Mouse (Mus musculus): Measurements from ENCODE around the gene Ppm1l. TPM values are rescaled to one million over a fixed set of nuclear protein-coding genes. Genes with fewer than 3 reads are reported as not detected.

Ppm1l gene
- polyA plus RNA-seq, 3 experiments from 2014 or later: 0.06 to 4.4 (median 3.0) TPM

DNA sequence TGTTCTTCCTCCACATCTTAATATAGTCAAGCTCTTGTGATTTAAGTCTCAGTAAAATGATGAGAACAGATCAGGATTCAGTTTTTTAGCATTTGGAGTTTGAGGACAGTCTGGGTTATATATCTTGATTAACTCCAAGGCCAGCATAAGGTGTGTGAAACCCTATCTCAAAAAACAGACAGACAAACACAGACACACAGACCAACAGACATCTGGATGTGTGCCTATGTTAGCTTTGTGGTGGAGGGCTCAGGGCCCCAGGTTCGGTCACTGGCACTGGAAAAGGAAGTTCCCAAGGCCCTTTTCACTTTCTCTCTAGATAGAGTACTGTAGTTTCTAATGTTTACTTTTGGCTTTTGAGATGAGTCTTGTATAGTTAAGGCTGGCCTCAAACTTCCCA lies 23.8 kb downstream of the Ppm1l start:
- no peak for ATAC-seq

- no peak for ATAC-seq
These were observed 24.3 kb downstream of the Ppm1l start for GRCm38 (mm10) chr3:69340971-69341370.

DNA sequence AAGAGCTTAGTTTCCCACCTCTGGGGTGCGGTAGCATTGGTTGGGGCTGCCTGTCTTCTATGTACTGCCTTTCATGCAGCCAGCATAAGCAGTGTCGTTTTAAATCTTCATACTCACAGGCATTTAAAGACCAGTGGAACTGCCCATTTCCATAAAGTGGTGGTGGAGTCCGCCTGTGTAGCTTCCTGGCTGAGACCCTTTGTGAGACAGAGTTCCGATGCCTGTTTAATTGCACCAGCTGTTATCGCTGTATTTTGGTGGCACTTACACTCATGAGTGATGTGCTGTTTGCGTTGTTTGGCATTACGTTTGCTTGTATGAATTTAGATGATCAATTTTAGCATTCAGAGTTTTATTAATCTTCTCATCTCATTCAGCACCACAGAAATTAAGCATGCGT lies 24.9 kb downstream of the Ppm1l start:
- ATAC-seq: no peak

DNA sequence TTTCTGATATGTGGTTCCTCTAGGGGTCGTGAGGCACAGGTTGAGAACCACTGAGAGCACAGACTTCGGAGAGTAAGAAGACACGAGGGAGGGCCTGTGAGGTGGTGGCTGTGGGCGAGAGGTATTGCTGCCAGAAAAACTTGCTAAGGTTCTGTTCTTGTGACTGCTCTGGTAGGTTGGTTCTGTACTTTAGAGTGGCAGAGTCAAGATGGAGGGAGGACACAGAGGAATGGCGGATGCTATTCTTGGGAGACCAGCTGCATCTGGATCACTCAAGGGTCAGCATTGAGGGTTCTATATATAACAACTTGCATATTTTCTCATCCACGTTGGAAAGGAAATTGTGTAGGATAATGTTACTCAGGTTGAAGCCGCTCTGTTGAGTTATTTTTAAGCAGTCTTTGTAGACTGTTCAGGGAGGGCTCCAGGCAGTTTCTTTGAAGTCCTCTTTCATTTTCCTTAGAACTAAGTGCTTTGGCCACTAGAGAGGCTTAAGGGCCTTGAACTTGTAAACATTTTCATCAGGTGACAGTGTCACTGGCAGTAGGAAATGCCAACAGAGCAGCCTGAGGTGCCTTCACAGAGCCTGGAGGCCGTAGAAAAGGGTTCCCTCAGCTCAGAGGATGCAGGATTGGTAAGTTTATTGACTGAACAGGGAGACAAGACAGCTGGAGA lies 25.7 kb downstream of the Ppm1l start:
- no peak for ATAC-seq

DNA sequence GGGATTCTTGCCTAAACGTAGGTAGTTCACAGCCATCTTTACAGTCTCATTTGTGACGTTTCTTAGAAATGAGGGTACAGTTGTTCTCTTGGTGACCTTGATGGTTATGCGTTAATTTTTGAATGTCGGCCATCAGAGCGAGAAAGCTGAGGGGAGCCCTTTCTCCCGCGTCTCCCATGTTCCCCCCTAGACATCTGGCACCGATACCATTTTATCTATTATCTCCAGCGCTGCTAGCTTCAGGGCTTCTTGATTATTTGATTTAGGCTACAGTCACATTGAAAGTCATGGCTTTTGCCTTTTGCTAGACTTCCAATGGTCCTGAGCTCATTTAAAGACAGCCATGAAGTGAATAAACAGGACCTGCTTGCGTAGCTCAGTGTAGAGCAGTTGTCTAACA lies 26.5 kb downstream of the Ppm1l start:
- no peak for ATAC-seq

DNA sequence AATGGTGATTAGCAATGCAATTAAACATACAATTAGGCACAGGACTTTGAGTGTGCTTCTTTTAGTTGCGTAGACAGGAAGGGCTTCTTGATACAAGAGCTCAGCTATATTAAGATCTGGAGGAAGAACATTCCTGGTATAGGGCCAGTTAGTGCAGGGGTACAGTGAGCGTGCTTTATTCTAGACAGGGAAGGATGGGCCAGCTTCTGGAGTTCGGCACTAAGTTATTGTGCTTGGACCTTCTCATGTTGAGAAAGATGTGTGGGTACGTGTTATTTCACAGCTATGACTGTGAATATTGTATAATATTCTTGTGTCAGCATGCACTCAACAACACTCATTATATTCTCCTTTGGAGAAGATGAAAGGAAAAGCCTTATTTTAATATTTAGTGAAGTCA lies 29.9 kb downstream of the Ppm1l start:
- ATAC-seq: no peak

DNA sequence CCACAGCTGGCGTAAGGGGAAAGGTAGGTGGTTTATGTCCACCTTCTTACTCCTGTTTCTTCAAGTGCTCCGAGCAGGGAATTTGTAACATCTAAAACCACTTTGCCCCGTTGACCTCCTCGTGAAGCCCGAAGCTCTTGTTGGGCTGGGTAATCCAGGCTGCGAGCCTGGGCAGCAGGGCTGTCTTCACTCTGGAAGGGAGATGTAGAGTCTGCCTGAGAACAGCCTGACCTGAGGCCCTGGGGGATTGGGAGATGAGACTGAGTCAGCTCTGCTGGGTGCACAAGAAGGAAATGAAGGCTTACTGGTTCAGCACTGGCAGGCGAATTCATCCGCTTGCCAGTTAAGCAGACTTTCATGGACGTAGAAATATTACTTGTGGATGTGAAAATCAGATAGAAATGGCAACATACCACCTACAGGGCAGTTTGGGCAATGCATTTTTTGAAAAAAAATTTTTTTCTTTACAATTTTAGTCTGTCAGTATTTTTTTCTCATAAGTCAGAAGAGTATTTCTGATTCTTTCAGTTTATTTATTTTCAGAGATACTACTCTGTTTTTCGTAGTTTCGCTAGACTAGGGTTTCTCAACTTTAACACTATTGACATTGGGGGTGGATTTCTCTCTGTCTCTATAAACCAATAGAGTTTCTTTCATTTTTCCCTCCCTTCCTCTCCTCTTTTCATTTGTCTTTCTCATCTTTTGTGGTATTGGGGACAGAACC lies 31.7 kb downstream of the Ppm1l start:
- no peak for ATAC-seq

- no peak for ATAC-seq
These were observed 32.2 kb downstream of the Ppm1l start for GRCm38 (mm10) chr3:69348921-69349237.

DNA sequence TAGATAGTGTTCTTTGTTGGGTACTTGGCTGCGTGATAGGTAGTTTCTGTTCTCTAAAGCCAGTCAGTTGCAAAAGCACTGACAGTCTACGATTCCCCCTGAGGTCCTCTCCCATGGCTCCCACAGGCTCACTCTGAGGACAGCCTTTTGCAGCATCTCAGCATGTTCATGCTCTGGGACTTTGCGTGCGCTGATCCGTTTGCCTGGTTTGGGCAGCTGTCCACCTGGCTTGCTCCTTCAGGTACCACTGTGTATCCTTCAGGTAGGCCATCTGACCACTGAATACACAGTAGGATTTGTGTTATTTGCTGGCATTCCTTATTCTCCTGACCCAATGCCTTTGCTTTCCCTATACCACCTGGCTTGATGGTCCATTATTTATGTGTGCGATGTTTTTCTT lies 33.3 kb downstream of the Ppm1l start:
- ATAC-seq: no peak

- ATAC-seq: no peak
These were observed 35.5 kb downstream of the Ppm1l start for GRCm38 (mm10) chr3:69352194-69352593.

DNA sequence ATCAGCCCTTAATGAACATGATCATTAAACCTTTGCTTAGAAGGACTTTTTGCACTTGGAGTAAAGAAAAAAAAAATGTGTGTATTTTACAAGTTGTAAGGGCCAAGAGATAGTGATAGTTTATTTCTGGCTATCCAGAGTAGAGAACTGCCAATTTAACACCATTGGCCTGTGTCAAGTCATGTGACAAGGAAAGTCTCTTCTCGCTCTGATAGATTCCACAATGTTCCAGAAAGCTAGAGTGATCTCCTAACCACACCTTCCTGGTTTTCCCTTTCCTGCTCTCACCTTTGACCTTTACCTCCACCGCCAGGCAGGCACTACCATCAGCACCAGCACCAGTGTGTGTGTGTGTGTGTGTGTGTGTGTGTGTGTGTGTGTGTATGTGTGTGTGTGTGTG lies 38.0 kb downstream of the Ppm1l start:
- no peak for ATAC-seq

DNA sequence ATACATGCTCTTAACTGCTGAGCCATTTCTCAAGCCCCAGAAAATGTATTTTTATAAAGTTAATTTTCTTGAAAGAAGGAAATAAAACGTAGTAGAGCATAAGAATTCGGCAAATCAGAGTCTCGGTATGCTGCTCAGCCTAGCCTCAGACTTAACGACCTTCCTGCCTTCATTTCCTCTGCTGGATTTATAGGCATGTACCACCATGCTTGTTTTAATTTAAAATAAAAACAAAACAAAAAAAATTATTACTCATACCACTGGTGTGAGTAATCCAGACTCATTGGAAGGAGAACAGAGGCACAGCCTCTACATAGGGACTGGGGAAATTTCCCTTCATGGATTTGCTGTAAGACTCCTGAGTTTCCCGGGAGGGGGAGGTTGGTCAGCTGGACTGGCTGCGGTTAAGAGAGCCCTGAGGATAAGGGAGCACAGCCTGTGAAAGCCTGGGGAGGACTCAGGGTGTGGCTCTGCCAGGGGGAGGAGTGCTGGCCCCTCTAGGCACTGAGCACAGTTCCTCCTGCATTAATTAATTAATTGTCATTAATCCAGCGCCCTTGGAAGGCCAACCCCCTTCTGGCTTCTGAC lies 39.5 kb downstream of the Ppm1l start:
- no peak for ATAC-seq

GRCm38 (mm10) chr3:69356781-69357180 lies 40.1 kb downstream of the Ppm1l start:
- peak; percentile 58 for ATAC-seq

- no peak for ATAC-seq
These were observed 41.4 kb downstream of the Ppm1l start for GRCm38 (mm10) chr3:69357897-69358619.

GRCm38 (mm10) chr3:69358620-69358964 lies 41.9 kb downstream of the Ppm1l start:
- no peak for ATAC-seq

DNA sequence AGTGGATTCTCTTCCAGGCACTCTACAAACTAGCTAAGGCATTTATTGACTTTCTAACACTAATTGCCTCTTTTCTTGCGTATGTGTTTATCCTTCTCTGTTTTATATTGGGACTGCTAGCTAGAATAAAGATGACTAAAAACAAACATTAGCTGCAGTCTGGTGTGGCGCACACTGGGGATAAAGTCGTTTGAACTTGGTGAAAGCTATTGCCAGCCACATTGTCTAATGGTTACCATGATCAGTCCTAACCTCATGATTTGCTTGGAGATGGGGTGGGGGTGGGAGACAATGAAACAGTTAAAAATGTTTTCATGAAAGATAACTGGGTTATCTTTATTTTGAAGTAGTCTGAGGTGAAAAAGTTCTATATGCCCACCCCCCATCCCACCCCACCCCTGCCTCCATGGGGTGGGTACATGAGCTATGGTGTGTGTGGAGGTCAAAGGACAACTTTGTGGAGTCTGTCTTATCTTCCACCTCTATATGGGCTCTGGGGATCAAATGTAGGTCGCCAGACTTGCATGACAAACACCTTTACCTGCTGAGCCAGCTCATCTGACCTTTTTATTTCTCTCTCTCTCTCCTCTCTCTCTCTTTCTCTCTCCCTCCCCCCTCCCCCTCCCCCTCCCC lies 43.7 kb downstream of the Ppm1l start:
- no peak for ATAC-seq

DNA sequence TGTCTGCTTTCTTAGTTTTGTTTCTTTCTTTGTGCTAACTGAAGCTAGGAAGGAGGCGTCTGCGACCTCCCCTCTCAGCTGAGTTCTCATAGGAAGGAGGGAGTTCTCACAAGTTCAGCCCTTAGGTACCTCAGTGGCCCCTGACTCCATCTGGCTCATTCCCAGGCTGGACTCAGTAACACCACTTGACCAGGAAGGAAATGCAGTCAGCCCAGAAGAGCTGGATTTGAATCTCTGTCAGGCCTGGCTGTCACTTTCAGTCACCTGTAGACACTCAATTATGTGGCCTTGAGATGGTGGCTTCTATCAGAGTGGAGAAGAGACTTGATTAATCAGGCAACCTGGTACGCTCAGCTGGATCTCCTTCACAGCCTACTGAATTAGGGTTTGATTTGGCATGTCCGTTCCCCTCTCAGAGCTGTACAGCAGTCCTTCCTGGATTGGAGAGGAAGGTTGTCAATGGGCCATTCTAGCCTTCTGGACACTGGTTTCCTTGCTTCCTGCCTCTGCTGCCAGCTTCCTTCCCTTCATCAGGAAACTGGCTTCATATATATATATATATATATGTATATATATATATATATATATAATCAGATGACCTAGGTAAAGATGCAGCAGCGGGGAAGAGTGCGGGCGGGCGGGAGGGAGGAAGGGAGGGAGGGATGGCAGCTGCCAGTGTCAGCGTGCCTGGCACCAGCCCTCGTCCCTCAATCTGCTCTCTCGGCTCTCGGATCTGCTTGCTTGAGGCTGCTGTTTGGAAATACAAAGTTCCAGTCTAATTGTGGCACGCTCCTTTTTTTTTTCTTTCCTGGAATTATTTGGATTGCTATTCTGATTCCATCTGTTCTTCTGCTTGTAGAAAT lies 45.1 kb downstream of the Ppm1l start:
- no peak for ATAC-seq

- no peak for ATAC-seq
These were observed 45.7 kb downstream of the Ppm1l start for GRCm38 (mm10) chr3:69362350-69362790.

DNA sequence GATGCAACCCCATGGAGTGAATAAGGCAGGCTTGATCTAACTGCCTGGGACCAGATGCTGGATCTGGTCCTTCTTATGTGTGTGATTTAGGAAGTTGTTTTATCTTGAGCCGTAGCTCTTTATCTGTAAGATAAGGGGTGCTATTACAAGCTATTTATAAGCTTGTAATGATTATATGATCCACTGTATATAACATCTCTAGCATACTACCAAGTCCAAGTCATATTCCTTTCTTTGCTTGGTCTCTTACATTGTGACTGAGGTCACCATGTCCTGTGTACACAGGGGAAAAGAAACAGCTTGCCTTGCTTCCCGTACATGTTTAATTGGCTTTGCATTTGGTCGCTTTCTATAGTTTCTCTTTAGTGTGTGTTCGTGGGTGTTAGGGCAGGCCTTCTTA lies 46.2 kb downstream of the Ppm1l start:
- no peak for ATAC-seq

DNA sequence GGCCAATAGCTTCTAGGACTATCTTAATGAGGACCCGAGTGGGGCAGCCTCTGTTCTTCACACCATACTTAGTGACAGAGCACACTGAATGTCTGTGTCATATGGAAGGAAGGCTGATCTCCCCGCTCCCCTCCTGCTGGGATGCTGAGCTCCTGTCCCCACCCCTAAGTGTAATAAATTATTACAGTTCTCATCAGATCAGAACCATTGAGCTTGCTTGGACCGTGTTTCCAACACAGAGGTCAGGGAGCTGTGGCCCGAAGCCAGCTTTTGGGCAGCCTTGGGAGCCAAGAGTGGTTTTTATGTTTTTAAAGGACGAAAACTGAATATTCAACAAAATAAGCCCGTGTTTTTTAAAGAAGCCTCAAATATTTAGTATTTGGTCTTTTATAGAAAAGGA lies 47.5 kb downstream of the Ppm1l start:
- no peak for ATAC-seq

GRCm38 (mm10) chr3:69367916-69368315 lies 51.3 kb downstream of the Ppm1l start:
- ATAC-seq: no peak

DNA sequence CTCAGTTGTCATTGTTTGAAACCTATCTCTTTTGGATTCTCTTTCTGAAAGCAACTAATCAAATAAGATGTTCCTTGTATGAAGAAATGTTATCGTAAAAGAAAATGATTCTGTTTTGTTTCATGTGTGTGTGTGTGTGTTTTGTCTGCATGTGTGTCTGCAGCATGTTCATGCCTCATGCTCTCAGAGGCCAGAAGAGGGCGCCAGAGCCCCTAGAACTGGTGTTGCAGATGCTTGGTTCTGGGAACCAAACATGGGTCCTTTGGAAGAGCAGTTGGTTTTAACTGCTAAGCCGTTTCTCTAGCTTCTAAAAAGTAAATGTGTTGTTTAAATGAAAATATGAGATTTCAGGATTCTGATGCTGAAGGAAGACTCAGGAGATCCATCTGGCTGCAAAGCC lies 56.1 kb downstream of the Ppm1l start:
- ATAC-seq: no peak

Measured in inflammation-experienced regulatory T-cells, adult 6 months (primary cell).